Mouse (Mus musculus): Measurements from ENCODE around the gene Olfr694. TPM values are rescaled to one million over a fixed set of nuclear protein-coding genes. Genes with fewer than 3 reads are reported as not detected.
A peak's percentile ranks its signal among the peaks of the same experiment; 100 is the strongest.

The Olfr694 gene
- polyA plus RNA-seq, 1 experiment from 2014 or later: not detected

DNA sequence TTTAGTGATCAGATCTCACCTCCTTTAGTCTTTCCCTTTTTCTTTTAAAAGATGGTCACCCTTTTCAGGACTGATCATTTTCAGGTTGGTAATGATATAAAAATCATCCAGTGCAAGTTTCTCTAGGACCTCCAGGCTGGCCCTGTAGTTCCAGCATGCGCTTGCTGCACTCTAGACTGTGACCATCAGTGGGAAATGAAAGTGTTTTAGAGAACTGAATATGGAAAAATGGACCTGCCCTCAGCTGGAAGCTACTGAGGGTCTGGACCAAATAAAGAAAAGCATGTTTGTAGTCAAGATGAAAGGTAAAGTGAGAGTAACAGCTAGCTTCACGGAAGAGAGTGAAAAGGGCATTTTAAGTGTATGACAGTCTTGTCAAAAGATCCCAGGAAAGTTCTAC, 6.2 kb downstream of the Olfr694 start:
- Histone ChIP-seq H3K9ac (ENCODE audit: low read depth, low read length) (no peak overlapping the region), H3K4me2 (no peak overlapping the region), H3K4me3 (ENCODE audit: low read depth, low read length) (no peak overlapping the region), H3K4me1 (replicated peaks; ENCODE audit: control insufficient read depth, insufficient read depth, low read length) (no peaks in the 10 kb centered on the region), H3K9me3 (ENCODE audit: control insufficient read depth, low read length) (no peaks in the 10 kb centered on the region), H3K27me3 (replicated peaks; ENCODE audit: control insufficient read depth, insufficient read depth, low read length) (no peaks in the 10 kb centered on the region), H3K27ac (ENCODE audit: low read depth, low read length) (no peak overlapping the region), H3K36me3 (ENCODE audit: control insufficient read depth, insufficient read depth, low read length) (no peaks in the 10 kb centered on the region)
- DNase-seq (ENCODE audit: low spot score) (no peak), ATAC-seq (replicated peaks; ENCODE audit: low FRiP score) (no peak)
- 82% methylated on average over 2 of the region's 2 CpGs for WGBS

DNA sequence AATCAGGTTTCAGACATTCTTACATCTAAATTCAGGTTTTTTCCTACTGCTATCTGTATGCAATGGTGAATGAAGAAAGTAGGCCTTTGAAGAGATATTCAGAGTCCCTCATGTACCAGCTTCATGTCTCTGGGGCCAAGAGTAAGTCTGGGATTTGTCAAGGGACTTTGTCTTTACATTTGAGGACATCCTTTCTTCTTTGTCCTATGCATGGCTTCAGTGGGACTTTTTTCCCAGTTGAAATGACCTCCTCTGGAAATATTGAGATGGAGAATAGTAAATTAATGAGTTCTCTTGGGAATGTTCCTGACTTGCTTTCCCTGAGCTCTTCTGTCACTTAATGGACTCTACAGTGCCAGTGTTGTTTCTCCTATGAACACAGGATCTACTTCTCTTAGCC, 11.1 kb downstream of the Olfr694 start, which contains the start of gene Olfr693:
Olfr693 (minus strand) TSS at position 101 of the 400 bp plus-strand sequence.
- no peak for ATAC-seq (replicated peaks; ENCODE audit: low FRiP score)
- H3K4me1 ChIP-seq (replicated peaks; ENCODE audit: control insufficient read depth, insufficient read depth, low read length): no peaks in the 10 kb centered on the region
- no peak within 1 kb of the TSS for H3K4me3 ChIP-seq (ENCODE audit: low read depth, low read length)
- no peak for DNase-seq (ENCODE audit: low spot score)
- no peak within 1 kb of the TSS for H3K27ac ChIP-seq (ENCODE audit: low read depth, low read length)
- no peaks in the 10 kb centered on the region for H3K27me3 ChIP-seq (replicated peaks; ENCODE audit: control insufficient read depth, insufficient read depth, low read length)
- H3K9ac ChIP-seq (ENCODE audit: low read depth, low read length): no peak within 1 kb of the TSS
- H3K36me3 ChIP-seq (ENCODE audit: control insufficient read depth, insufficient read depth, low read length): no peaks in the 10 kb centered on the region
- no peaks in the 10 kb centered on the region for H3K9me3 ChIP-seq (ENCODE audit: control insufficient read depth, low read length)
- no peak within 1 kb of the TSS for H3K4me2 ChIP-seq

DNA sequence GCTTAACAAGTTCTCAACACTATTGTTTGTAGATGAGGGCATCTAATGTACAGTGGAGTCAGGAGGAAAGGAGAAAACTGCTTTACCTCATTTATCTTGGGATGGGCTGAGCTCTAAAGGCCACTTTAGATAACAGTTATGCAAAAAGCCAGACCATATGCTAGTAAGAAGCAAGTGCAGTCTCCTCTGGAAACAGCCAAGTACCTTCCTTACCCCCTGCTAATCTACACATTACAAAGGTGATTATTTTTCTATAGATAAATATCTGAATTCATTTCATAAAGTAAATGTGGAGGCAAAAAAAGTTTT, 39.3 kb downstream of the Olfr694 start:
- Histone ChIP-seq H3K4me1 (replicated peaks; ENCODE audit: control insufficient read depth, insufficient read depth, low read length) (no peaks in the 10 kb centered on the region; the same call in 1 of the 2 replicates), H3K36me3 (ENCODE audit: control insufficient read depth, insufficient read depth, low read length) (no peaks in the 10 kb centered on the region), H3K4me2 (peak overlapping the region; percentile 31; the same call in 1 of the 2 replicates), H3K9me3 (ENCODE audit: control insufficient read depth, low read length) (no peaks in the 10 kb centered on the region), H3K27ac (ENCODE audit: low read depth, low read length) (peak overlapping the region; percentile 62), H3K4me3 (ENCODE audit: low read depth, low read length) (no peak overlapping the region), H3K9ac (ENCODE audit: low read depth, low read length) (no peak overlapping the region), H3K27me3 (replicated peaks; ENCODE audit: control insufficient read depth, insufficient read depth, low read length) (no peaks in the 10 kb centered on the region)
- ATAC-seq (replicated peaks; ENCODE audit: low FRiP score): peak; percentile 84
- DNase-seq (ENCODE audit: low spot score): no peak

DNA sequence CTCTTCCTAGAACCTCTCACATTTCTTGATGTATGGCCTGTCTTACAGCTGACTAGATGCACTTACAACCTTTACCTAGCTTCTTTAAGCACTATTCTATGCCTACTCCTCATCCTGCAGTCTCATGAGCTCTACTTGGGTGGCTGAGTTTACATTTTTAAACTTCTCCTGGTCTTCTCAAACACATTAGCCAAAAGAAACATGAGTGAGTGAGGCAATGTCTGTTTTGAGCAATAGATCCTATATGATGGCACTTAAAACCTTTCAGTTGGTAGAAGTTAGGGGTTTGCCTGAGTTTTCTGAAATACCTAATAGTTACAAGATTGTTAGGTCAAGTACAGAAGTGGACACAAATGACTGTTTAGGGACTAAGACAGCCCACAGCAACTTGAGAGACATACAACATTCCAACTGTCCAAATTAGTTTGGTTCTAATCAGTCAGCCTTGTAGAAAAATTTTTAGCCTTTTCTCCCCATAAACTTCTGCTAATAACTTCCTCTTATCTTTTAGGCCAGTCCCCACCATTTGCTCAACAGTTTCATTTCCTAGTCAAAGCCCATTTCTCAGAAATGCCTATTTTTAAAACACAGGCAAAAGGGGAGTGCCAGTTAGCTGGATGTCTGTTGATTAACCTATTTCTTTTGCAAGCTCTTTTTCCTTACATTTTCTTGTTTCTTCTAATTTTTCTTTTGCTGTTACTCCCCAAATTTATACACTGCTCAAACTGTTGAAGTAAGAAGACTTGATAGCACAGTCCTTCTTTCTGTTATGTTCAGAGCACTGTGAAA, 39.9 kb downstream of the Olfr694 start:
- peak; percentile 84 for ATAC-seq (replicated peaks; ENCODE audit: low FRiP score)
- H3K9me3 ChIP-seq (ENCODE audit: control insufficient read depth, low read length): no peaks in the 10 kb centered on the region
- no peak overlapping the region for H3K9ac ChIP-seq (ENCODE audit: low read depth, low read length)
- peak overlapping the region; percentile 62 for H3K27ac ChIP-seq (ENCODE audit: low read depth, low read length)
- H3K4me1 ChIP-seq (replicated peaks; ENCODE audit: control insufficient read depth, insufficient read depth, low read length): no peaks in the 10 kb centered on the region; the same call in 1 of the 2 replicates
- no peak overlapping the region for H3K4me3 ChIP-seq (ENCODE audit: low read depth, low read length)
- DNase-seq (ENCODE audit: low spot score): no peak
- peak overlapping the region; percentile 31; the same call in 1 of the 2 replicates for H3K4me2 ChIP-seq
- no peaks in the 10 kb centered on the region for H3K27me3 ChIP-seq (replicated peaks; ENCODE audit: control insufficient read depth, insufficient read depth, low read length)
- no peaks in the 10 kb centered on the region for H3K36me3 ChIP-seq (ENCODE audit: control insufficient read depth, insufficient read depth, low read length)

DNA sequence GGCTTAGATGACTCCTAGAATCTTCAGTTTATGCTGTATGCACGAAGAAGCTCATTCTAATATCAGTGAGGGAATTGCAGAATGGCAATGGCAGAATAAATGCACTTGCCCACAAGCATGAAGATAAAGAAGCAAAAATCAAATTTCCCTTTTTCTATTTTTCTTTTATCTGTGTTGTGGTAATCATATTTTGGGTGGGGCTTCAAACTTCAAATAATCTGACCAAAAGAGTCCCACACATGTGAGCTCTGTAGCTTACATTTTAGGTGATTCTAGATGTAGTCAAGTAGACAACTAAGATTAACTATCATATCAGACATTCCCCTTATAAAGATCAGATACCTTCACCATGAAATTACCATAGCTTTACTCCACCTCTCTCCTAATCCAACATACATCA, 41.8 kb downstream of the Olfr694 start:
- no peaks in the 10 kb centered on the region for H3K27me3 ChIP-seq (replicated peaks; ENCODE audit: control insufficient read depth, insufficient read depth, low read length)
- 65% methylated on average over 1 of the region's 1 CpGs for WGBS
- no peak overlapping the region for H3K4me2 ChIP-seq
- H3K27ac ChIP-seq (ENCODE audit: low read depth, low read length): no peak overlapping the region
- no peaks in the 10 kb centered on the region; the same call in 1 of the 2 replicates for H3K4me1 ChIP-seq (replicated peaks; ENCODE audit: control insufficient read depth, insufficient read depth, low read length)
- no peaks in the 10 kb centered on the region for H3K36me3 ChIP-seq (ENCODE audit: control insufficient read depth, insufficient read depth, low read length)
- no peak overlapping the region for H3K4me3 ChIP-seq (ENCODE audit: low read depth, low read length)
- DNase-seq (ENCODE audit: low spot score) (no peak), ATAC-seq (replicated peaks; ENCODE audit: low FRiP score) (no peak)
- no peaks in the 10 kb centered on the region for H3K9me3 ChIP-seq (ENCODE audit: control insufficient read depth, low read length)
- no peak overlapping the region for H3K9ac ChIP-seq (ENCODE audit: low read depth, low read length)

DNA sequence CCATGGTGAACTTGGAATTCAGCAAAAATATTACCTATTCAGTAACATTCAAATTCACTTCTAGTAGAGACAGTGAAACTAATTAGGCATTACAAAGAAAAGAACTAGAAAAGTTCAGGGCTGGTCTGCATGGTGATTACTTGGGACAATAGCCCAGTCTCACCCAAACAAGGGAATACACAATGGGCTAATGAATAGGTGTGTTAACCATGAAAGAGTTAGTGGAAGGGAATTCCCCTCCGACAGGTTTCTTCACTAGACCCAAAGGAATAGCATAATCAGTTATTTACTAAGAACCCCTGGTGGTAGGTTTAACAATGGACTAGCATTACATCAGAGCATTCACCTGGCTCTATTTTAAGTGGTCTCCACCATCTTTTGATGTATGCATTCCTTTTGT, 46.4 kb downstream of the Olfr694 start:
- Histone ChIP-seq H3K9me3 (ENCODE audit: control insufficient read depth, low read length) (no peaks in the 10 kb centered on the region), H3K36me3 (ENCODE audit: control insufficient read depth, insufficient read depth, low read length) (no peaks in the 10 kb centered on the region), H3K27me3 (replicated peaks; ENCODE audit: control insufficient read depth, insufficient read depth, low read length) (no peaks in the 10 kb centered on the region), H3K27ac (ENCODE audit: low read depth, low read length) (no peak overlapping the region), H3K4me2 (no peak overlapping the region), H3K4me3 (ENCODE audit: low read depth, low read length) (no peak overlapping the region), H3K4me1 (replicated peaks; ENCODE audit: control insufficient read depth, insufficient read depth, low read length) (no peaks in the 10 kb centered on the region), H3K9ac (ENCODE audit: low read depth, low read length) (no peak overlapping the region)
- DNase-seq (ENCODE audit: low spot score): no peak
- no peak for ATAC-seq (replicated peaks; ENCODE audit: low FRiP score)
- 83% methylated on average over 1 of the region's 1 CpGs for WGBS

DNA sequence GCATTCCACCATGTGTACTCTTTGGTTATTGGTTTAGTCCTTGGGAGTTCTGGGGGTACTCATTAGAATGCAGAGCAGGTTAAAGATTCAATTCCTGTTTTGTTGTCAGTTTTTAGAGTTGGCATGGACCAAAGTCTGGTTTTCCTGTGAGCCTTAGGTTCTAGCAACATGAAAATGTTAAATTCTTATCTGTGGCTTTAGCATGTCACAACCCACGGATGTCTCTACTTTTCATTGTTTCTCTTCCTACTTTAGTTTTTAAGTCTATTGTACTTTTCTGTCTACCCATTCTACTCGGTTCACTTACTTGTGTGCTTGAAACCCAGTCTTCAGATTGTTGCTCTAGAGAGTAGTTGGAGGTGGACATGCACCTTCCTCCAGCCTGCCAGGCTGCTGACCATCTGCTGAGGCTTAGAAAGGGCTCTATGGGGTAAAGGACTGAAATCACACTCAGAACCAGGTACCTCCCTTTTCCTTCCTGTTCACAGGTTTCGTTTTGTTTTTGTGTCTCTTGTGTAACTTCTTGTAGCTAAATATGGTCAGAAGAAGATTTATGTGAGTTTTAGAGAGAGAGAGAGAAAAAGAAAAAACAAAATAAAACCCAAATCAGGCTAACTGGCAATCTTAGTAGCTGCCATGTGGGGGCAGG, 47.3 kb downstream of the Olfr694 start:
- H3K27ac ChIP-seq (ENCODE audit: low read depth, low read length): no peak overlapping the region
- WGBS: 52% methylated on average over 3 of the region's 3 CpGs
- no peak overlapping the region for H3K4me2 ChIP-seq

DNA sequence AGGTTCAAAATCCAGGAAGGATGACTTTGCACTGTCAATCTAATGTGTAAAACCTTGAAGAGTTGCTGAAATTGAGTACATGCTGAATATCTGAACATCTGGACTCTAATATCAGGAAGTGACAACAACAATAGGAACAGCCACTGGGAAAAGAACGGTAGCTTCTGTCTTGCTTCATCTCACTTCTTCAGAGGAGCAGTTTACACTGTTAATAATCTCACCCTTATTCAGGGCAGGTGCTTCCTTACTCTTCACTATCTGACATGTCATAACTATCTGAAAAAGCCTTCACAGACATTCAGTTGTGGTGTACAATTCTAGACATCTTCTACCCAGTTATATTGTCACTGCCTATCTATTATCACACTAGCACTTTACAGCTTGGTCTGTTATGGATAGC, 50.8 kb downstream of the Olfr694 start:
- H3K27ac ChIP-seq (ENCODE audit: low read depth, low read length): no peak overlapping the region
- peak; percentile 74 for ATAC-seq (replicated peaks; ENCODE audit: low FRiP score)

More for the DNA sequence above, 47.3 kb downstream of the Olfr694 start:
- H3K4me3 ChIP-seq (ENCODE audit: low read depth, low read length): no peak overlapping the region
- no peaks in the 10 kb centered on the region for H3K27me3 ChIP-seq (replicated peaks; ENCODE audit: control insufficient read depth, insufficient read depth, low read length)
- H3K4me1 ChIP-seq (replicated peaks; ENCODE audit: control insufficient read depth, insufficient read depth, low read length): no peaks in the 10 kb centered on the region
- no peak overlapping the region for H3K9ac ChIP-seq (ENCODE audit: low read depth, low read length)
- no peak for ATAC-seq (replicated peaks; ENCODE audit: low FRiP score)
- no peak for DNase-seq (ENCODE audit: low spot score)
- no peaks in the 10 kb centered on the region for H3K9me3 ChIP-seq (ENCODE audit: control insufficient read depth, low read length)
- H3K36me3 ChIP-seq (ENCODE audit: control insufficient read depth, insufficient read depth, low read length): no peaks in the 10 kb centered on the region

DNA sequence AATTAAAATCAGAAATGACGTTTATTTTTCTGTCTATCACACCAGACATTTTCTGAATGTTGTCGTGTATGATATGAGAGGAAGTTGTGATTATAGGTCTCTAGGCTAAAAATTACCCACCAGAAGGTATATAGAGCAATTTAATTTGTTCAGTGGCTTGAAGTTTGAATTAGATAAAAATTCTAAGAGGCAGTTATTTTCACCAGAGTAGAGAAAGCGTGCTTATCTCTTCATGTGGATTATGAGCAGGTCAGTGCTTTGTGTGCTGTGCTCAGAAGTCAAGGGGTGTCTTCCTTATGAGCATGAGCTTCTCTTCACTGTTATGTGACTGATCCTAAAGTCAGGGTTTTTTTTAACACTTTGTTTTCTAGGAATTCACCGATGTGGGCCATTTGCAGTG, 56.1 kb downstream of the Olfr694 start:
- Histone ChIP-seq H3K4me1 (replicated peaks; ENCODE audit: control insufficient read depth, insufficient read depth, low read length) (no peaks in the 10 kb centered on the region), H3K36me3 (ENCODE audit: control insufficient read depth, insufficient read depth, low read length) (no peaks in the 10 kb centered on the region), H3K9me3 (ENCODE audit: control insufficient read depth, low read length) (no peaks in the 10 kb centered on the region), H3K27ac (ENCODE audit: low read depth, low read length) (no peak overlapping the region), H3K9ac (ENCODE audit: low read depth, low read length) (no peak overlapping the region), H3K4me3 (ENCODE audit: low read depth, low read length) (no peak overlapping the region), H3K27me3 (replicated peaks; ENCODE audit: control insufficient read depth, insufficient read depth, low read length) (no peaks in the 10 kb centered on the region), H3K4me2 (no peak overlapping the region)
- 78% methylated on average over 4 of the region's 4 CpGs for WGBS
- DNase-seq (ENCODE audit: low spot score): no peak
- ATAC-seq (replicated peaks; ENCODE audit: low FRiP score): peak; percentile 57; the same call in 1 of the 2 replicates

More for the DNA sequence above, 50.8 kb downstream of the Olfr694 start:
- Histone ChIP-seq H3K27me3 (replicated peaks; ENCODE audit: control insufficient read depth, insufficient read depth, low read length) (no peaks in the 10 kb centered on the region), H3K36me3 (ENCODE audit: control insufficient read depth, insufficient read depth, low read length) (no peaks in the 10 kb centered on the region), H3K9me3 (ENCODE audit: control insufficient read depth, low read length) (no peaks in the 10 kb centered on the region), H3K4me3 (ENCODE audit: low read depth, low read length) (no peak overlapping the region), H3K4me1 (replicated peaks; ENCODE audit: control insufficient read depth, insufficient read depth, low read length) (no peaks in the 10 kb centered on the region), H3K9ac (ENCODE audit: low read depth, low read length) (no peak overlapping the region), H3K4me2 (no peak overlapping the region)
- 65% methylated on average over 1 of the region's 1 CpGs for whole genome bisulfite sequencing
- DNase-seq (ENCODE audit: low spot score): no peak
